Mouse (Mus musculus): Measurements from ENCODE around the gene Entpd5.

Entpd5 gene

GRCm38 (mm10) chr12:84408819-84409507, at the start of gene Entpd5, which contains the start of gene Bbof1:
Gene Entpd5 (minus strand): TSS chr12:84409029.
Gene Bbof1 (plus strand): TSS chr12:84409071.
- DNase-seq (ENCODE audit: low read depth, low spot score): peak; percentile 86

GRCm38 (mm10) chr12:84456911-84457310, 48.1 kb upstream of the Entpd5 start:
- no peak for DNase-seq (ENCODE audit: low read depth, low spot score)

- peak; percentile 25 for DNase-seq (ENCODE audit: low read depth, low spot score)
Measured at GRCm38 (mm10) chr12:84451801-84452200, 43.0 kb upstream of the Entpd5 start.

GRCm38 (mm10) chr12:84450718-84451646, 42.2 kb upstream of the Entpd5 start, which contains the start of the genes Aldh6a1 and Lin52:
Gene Aldh6a1 (minus strand): TSS chr12:84451004.
Gene Lin52 (plus strand): TSS chr12:84451422.
- DNase-seq (ENCODE audit: low read depth, low spot score): peak; percentile 100

GRCm38 (mm10) chr12:84450351-84450717, 41.5 kb upstream of the Entpd5 start:
- DNase-seq (ENCODE audit: low read depth, low spot score): no peak

- DNase-seq (ENCODE audit: low read depth, low spot score): no peak
Measured at GRCm38 (mm10) chr12:84449887-84450286, 41.1 kb upstream of the Entpd5 start.

- DNase-seq (ENCODE audit: low read depth, low spot score): no peak
Measured at GRCm38 (mm10) chr12:84448181-84448580, 39.4 kb upstream of the Entpd5 start.

- no peak for DNase-seq (ENCODE audit: low read depth, low spot score)
Measured at GRCm38 (mm10) chr12:84447386-84447785, 38.6 kb upstream of the Entpd5 start.

GRCm38 (mm10) chr12:84442526-84442925, 33.7 kb upstream of the Entpd5 start:
- DNase-seq (ENCODE audit: low read depth, low spot score): peak; percentile 46

- DNase-seq (ENCODE audit: low read depth, low spot score): no peak
Measured at GRCm38 (mm10) chr12:84438697-84439096, 29.9 kb upstream of the Entpd5 start.

GRCm38 (mm10) chr12:84429825-84430224, 21.0 kb upstream of the Entpd5 start:
- no peak for DNase-seq (ENCODE audit: low read depth, low spot score)

GRCm38 (mm10) chr12:84423990-84424389, 15.2 kb upstream of the Entpd5 start:
- DNase-seq (ENCODE audit: low read depth, low spot score): no peak

- DNase-seq (ENCODE audit: low read depth, low spot score): no peak
Measured at GRCm38 (mm10) chr12:84417605-84417922, 8.7 kb upstream of the Entpd5 start.

GRCm38 (mm10) chr12:84416834-84417604, 8.2 kb upstream of the Entpd5 start, which contains the start of gene Rnf113a2:
Gene Rnf113a2 (plus strand): TSS chr12:84417196.
- DNase-seq (ENCODE audit: low read depth, low spot score): peak; percentile 93

GRCm38 (mm10) chr12:84407874-84408818, 683 bp downstream of the Entpd5 start:
- DNase-seq (ENCODE audit: low read depth, low spot score): peak; percentile 45

GRCm38 (mm10) chr12:84407259-84407658, 1.6 kb downstream of the Entpd5 start:
- peak; percentile 58 for DNase-seq (ENCODE audit: low read depth, low spot score)

GRCm38 (mm10) chr12:84404541-84404940, 4.3 kb downstream of the Entpd5 start:
- DNase-seq (ENCODE audit: low read depth, low spot score): no peak

GRCm38 (mm10) chr12:84402923-84403322, 5.9 kb downstream of the Entpd5 start:
- no peak for DNase-seq (ENCODE audit: low read depth, low spot score)

GRCm38 (mm10) chr12:84400653-84401052, 8.2 kb downstream of the Entpd5 start:
- no peak for DNase-seq (ENCODE audit: low read depth, low spot score)

GRCm38 (mm10) chr12:84400068-84400467, 8.8 kb downstream of the Entpd5 start:
- no peak for DNase-seq (ENCODE audit: low read depth, low spot score)

- DNase-seq (ENCODE audit: low read depth, low spot score): no peak
Measured at GRCm38 (mm10) chr12:84399663-84400062, 9.2 kb downstream of the Entpd5 start.
